Mouse (Mus musculus) urinary bladder, postnatal 36 days (tissue): ENCODE data around the gene Habp2.
A peak's percentile ranks its signal among the peaks of the same experiment; 100 is the strongest.

Experiments used
- DNase-seq, 2 experiments: peaks; one replicate each; pipeline ENCODE4 v3.0.0; 2022; ENCODE audit warnings: low spot score in 2 of 2, mixed read lengths in 1 of 2

Gene Habp2

DNA sequence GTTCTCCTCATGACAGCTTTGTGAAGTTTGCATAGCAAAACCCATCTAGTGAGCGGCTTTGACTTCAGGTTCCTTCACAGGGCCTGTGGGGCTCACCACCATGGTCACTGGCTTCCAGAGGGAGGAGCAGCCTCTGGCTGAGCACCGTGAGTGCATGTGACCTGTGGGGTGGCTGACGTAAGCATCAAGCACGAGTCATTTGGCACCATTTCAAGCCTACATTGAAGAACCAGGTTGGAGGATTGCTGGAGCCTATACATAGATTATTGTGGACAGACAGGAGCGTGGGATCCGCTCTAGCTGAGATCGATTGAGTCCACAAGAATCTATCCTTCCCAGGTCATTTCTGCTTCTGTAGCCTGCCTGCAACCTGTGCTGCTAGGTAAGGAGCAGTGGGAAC is at the start of gene Habp2:
TSS of gene Habp2 (plus strand) at position 272 of the 400 bp plus-strand sequence.
- no peak for DNase-seq

DNA sequence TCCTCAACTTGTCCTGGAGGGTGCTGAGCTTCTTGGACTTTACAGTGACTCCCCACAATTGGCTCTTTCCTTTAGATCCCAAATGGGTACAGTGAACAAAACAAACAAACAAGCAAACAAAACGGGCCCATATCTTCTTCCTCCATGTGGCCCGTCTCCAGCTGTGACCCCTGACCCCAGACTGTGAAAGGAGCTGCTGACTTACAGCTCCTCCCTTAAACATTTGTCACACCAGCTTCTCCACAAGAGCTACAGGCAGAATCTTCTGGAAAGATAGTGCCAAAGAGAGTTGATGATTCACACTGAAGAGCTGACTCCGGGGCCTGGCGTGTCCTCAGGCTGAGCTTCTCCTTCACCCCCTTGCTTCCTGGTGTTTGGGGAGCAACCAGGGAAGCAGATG is 48.4 kb upstream of the Habp2 start:
- no peak for DNase-seq

DNA sequence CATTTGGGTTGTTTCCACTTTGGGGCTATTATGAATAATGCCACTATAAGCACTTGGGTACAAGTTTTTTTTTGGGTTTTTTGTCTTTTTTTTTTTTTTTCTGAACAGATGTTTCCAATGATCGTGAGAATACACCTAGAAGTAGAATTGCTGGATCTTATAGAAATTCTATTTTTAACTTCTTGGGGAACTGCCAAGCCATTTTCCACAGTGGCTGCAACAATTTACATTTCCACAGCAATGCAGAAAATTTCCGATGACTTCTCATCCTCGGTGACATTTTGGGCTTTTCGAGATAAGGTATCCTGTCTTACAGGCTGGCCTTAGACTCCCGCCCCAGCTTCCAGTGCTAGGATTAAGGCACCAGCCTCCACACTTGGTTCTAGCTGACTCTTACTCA is 41.7 kb upstream of the Habp2 start:
- DNase-seq = no peak

DNA sequence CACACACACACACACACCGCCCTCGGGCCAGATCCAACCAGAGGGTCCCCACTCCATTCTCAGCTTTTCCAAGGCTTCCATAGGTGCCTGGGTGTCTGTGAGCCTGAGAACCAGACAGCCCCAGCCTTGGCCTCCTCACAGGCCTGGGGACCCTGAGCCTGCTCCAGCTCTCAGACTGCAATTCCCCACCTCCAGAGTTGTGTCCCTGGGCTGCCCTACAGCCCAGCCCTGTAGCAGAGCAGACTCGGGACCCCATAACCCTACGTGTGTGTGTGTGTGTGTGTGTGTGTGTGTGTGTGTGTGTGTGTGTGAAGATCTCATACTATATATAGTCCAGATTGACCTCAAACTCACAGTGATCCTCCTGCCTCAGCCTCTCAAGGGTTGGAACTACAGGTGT is 34.1 kb upstream of the Habp2 start:
- DNase-seq = no peak

DNA sequence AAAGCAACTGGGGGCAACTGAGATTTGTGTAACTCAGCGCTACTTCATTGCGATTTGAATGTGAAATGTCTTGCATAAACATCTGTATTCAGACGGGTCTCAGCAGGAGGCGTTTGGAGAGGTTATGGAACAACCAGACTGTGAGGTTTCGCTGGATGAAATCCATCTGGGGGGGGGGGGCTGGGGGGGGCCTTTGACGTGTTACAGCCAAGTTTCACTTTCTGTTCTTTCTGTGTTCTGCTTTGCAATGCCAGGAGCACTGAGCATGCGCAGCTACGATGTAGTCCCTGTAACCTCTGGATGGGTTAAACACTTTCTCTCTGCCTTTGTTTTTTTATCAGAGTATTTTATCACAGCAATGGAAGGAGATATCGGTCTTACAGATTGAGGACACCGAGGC is 33.7 kb upstream of the Habp2 start:
- DNase-seq = peak in 1 of 2 experiments; percentile 20

DNA sequence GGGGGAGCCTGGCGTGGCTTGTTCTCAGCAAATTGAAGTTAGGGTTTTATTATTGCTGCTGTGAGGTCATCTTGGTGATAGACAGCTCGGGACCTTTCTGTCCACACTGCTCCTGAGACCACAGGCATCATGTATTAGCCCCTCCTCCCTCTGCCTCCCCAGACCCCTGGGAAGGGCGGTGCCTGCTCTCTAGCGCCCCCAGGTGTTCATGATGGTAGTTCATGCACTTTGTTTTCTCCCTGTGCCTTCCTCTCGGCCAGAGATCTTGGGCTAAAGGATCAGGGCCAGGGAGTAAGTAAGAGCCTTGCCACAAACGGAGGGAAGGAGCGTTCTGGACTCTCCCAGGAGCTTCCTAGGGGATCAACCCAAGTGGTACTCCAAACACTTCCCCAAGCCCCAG is 32.2 kb upstream of the Habp2 start:
- DNase-seq = peak in 1 of 2 experiments; percentile 11

DNA sequence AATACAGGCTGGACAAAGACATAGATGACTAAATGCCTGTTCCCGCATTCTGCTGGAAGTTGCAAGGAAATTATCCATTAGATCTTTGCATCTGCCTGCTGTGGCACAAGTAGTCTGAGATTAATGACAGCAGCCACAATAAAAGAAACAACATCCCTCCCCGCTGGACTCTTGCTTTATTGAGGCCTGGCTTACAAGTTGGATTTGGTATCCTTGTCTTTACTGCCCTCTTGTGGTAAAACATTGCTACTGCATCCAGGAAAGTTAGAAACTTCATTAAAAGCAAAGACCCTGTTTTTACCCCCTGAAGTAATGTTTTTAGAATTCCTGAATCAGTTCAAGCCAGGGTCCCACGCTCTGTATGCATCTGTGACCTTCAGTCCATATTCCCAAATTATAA is 31.4 kb upstream of the Habp2 start:
- no peak for DNase-seq

DNA sequence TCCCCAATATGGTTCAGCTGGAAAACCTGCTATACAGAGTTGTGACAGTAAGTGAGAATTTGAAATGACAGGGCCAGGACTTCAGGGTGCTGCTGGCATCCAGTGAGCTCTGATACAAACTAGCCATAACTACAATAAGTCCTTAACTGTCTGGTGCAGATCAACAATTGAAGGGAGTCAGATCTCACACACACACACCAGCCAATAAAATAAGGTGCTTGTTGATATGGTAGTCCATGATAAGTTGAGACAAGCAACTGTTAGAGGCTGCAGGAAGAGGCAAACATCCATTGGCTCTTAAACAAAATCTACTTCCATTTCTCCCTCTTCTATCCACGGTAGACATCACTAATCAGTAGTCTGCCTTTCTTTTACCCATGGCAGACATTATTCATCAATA is 30.7 kb upstream of the Habp2 start:
- DNase-seq = no peak

DNA sequence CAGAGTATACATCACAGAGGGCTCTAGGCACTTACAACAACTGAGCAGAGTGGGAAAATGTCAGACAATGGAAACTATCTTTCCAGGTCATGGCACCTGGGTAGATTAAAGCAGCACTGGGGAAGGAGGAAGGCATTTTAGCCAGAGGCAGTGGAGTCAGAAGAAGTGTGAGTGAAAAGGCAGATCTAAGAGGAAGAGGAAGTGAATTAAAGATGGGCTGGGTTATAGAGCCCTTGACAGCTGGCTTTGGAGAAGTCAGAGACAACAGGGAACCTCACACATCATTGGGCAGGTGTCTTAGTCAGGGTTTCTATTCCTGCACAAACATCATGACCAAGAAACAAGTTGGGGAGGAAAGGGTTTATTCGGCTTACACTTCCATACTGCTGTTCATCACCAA is 30.2 kb upstream of the Habp2 start:
- no peak for DNase-seq

DNA sequence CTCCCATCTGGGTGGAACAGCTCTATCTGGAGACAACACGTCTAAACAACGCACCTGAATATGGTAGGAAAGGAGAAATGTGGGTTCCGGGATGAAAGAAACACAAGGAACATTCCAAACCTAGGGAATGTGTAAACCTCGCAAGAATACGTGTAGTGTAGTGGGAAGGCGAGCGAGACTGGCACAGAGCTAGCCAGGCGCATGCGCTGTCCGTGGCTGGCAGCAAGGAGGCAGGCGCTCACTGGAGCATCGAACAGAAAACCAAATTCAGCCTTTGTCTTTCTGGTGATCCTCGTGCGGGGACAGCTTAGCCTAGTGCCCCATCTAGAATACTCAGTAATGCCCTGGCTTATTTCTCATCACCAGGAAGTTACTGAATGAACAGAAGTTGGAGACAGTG is 23.2 kb upstream of the Habp2 start:
- DNase-seq = no peak

DNA sequence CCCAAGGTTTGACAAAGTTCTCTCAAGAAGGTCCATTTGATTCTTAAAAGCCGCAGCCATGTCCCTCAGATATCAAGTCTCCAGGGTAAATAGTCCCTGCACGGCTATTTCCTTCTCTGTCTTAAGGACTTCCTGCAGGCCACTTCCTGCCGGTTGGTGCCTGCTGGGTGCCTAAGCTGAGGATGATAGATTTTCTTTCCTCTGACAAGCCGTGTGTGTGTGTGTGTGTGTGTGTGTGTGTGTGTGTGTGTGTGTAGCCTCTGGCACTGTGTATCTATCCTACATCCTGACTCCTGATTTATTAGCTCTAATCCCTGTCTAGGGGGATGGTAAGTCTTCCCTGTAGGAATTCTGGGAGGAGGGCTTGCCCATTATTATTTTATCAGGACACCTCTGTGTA is 22.8 kb upstream of the Habp2 start:
- DNase-seq = no peak

DNA sequence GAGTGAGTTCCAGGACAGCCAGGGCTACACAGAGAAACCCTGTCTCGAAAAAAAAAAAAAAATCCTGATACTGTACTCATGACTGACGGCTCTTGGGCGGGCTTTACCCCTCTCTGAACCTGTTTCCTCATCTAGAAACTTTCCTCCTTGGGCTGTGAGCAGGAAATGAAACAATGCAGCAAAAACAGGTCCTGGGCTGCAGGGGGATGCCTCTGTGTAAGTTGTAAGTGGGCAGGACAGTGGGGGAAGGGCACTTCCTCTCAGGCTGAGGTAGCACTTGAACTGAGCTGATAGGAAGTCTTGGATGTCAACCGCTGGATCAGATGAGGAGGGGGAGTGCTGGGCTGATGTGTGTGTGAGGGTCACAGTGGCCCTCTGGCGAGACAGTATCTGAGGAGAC is 21.8 kb upstream of the Habp2 start:
- no peak for DNase-seq

DNA sequence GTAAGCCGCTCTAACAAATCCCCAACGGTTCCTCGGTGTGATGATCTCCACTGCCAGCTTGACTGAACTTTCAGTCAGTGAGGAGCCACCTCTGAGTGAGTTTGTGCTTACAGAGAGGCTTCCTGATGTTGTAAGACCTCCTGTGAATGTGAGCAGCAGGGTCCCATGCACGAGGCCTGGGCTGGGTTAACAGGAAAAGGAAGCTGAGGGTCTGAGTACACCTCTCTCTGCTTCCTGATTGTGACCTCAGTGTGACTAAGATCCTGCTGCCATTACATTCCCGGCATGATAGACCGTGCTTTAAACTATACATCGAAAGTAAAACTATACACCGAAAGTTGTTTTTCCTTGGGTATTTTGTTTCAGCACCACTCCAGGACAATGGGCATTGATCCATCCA is 14.9 kb upstream of the Habp2 start:
- no peak for DNase-seq

DNA sequence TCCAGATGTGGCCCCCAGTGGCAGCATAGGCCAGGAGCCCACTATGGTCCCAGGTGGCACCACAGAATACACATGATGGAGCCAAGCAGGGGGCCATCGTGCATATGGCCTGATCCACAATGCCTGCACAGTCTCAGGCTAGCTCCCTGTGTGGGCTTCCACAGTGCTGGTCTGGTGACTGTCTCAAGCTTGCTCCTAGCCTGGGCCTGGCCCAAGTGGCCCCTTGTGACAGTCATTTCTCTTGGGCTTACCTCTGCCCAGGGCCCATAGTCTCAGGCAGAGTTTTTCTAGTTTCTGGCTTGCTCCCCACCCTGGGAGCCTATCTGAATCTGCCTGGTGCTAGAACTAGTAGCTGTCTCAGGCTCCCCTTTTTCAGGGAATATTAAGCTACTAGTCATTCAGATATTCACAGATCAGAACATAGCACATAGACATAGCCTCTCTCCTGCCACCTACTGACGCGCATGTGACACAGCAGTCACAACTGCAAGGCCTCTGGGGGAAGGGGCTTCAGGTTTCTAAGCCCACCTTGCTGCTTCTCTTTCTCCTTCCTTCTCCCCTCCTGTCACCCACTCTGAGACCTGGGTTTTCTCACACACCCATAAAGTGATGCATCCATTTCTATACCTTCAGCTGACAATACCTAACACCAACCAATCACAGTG is 9.7 kb upstream of the Habp2 start:
- no peak for DNase-seq

DNA sequence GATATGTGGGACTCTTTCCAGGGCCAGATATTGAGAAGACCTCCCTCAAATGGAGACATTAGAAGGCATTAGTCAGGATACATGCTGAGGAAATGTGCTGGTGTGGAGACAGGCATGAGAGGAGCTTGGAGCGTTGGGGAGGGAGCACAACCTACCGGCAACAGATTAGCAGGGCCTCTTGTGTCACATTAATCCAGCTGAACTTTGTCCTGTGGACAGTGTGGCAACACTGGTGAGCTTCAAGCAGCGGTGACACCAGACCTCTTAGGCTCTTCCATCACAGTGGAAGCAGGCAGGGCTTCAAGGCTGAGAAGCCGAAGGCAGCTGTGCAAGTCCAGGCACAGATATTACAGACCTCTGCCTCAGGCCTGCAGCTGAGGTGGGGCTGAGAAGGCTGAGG is 9.0 kb upstream of the Habp2 start:
- DNase-seq = no peak

DNA sequence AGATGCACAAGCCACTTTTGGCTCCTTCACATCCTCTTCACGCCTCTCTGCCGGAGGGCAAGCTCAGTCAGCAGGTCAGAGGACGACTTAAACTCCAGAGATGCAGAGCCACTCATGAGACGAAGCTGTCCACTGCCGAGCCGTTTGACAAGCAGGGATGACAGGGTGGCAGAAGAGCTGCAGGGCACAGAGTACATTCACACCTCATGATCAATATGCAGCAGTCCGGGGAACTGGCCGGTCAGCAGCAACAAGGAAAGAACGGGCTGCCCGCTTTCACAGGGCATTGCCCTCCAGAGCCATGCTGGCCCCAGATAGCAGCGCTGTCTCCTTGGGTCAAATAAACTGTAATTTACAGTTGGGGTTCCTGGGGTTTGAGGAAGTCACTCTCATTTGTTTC is 8.6 kb upstream of the Habp2 start:
- no peak for DNase-seq

DNA sequence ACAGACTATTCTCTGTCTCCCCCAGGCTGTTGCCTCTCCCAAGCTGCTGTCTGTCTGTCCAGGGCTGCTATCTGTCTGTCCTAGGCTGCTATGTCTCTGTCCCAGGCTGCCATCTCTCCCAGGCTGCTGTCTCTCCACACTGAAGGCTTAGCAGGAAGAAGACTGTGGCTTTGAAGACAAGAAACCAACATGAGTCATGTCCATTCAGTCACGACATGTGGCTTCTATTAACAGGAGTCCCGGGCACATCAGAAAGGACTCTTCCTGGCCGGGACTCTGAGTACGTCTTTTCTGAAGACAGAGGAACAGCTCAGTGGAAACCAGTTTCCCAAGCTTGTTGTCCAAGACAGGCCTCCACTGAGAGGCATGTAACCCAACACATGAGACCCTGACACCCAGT is 1.7 kb upstream of the Habp2 start:
- no peak for DNase-seq

DNA sequence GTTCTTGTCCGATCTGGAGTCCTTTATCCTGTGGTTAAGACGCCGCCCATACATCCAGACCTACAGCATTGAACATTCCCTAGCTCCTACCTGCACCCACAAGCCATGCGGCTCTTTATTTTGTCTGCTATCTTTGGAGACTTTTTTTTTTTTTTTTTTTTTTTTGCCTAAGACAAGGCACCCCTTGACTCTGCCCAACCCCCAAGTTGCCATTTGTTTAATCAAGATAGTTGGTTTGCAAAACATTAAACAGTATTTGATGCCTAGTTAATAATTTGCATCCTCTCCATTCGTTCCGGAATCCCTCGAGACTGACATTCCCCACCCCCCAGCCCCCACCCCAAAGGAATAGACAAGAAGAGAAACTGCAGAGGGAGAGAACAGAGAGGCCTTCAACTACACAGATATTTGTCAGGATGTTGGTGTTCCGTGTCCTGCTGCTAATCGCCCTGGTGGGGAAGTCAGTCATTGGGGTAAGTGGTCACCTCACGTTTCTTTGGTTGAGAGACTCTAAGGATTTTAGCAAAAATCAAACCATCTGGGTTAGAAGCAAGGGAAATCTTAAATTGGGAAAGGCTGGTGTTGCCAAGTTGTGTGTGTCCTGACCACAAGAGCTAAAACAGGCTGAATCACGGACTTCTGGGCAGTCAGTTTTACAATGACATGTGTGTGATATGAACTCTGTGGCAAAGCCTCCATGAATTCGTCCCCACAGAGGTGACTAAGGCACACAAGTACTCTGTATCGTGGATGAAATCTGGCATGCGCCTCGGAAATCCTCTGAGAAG is 837 bp downstream of the Habp2 start:
- no peak for DNase-seq

DNA sequence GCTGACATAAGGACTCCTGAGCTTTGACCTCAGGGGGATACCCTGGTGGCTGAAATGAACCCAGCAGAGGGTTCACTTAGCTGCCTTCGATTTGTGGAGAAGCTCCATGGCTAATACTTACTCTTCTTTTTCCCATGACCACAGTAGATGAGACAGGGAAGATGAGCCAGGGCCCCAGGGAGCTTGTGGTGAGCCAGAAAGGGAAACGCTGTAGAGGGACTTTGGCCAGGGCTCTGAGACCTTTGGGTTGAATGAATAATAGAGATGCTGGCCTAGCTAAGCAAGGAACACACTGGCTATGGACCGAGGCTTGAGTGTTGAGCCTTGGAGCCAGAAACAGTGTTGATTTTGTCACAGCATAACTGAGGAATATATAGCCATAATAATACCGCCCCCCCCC is 1.5 kb downstream of the Habp2 start:
- DNase-seq = no peak

DNA sequence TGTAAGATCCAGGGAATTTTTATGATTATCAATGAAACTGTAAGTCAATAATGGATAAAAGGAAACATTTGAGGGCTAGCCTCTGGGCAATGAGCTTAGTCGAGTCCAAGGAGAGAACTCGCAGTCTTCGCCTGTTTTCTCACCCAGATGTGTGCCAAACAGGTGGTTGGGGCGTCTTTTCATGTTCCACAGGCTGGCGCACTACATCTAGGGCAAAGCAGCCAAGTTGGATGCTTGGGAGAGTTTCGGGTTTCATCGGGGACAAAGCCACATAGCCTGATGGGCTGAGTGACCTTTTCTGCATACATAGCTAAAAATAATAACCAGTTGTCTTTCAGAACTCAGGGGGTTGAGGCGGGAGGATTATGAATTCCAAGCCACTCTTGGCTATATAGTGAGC is 2.7 kb downstream of the Habp2 start:
- DNase-seq = no peak

DNA sequence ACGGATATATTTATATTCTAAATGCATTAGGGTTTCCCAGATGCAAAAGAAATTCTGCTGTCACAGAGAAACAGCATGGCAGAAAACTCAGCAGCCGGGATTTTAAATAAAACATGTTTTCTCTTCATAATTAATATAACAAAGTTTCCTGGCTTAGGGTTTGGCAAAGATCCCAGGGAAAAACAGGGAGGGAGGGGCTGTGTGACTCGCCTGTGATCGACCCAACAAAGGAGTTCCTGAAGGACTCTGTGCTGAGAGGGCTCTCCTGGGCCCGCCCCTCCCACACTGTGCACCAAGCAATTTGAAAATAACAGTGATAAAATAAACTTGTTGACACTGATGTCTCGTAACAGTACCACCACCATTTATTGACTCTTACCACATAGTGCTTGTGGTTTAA is 5.0 kb downstream of the Habp2 start:
- DNase-seq = no peak

DNA sequence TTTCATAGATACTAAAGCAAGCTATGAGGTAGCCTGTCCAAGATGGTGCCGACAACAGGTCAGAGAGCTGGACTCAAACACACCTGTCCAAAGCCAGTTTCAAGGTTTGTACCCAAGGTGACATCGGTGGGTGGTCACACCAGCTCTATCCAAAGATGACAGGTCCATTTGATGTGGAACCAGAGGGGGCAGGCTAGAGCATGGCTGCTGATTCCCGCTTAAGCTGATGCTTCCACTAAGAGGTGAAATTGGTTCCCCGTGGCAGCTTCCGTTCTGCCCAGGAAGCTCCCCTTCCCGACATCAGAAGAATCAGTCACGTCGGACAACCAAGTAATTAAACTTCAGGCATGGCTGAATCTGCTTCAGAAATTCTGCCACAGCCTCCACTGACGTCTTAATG is 5.4 kb downstream of the Habp2 start:
- no peak for DNase-seq

DNA sequence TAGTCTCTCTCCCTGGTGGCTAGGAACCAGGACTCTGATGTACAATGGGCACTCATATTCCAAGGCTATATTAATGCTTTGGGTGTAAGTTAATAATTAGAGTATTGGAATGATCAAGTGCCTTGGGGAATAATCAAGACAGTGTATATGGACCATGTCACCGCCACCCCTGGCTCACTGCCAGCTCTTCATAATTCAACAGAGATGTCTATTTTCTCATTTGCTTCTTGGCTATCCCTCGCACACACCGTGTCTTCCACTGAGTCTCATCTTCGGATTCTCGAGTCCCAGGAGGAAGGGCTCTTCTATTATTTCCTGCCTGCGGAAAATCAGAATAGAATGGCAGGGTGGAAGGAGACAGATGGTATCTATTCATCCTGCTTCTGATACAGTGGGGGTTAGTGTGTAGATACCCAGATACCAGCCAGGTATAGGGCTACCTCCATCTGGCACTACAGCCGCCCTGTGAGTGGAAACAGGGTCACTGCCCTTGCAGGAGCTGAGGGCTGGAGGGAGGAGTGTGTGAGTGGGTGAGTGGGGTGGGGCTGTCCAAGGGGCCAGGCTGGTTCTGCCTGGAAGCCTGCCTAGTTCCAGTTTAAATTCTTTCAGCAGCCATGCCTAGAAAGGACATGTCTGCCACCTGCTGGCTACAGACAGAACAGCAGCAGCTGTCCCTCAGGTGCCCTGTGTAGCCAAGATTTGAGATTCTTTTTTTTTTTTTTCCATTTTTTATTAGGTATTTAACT is 7.9 kb downstream of the Habp2 start:
- DNase-seq = peak; percentile 68
